Mouse (Mus musculus) kidney, embryonic 16.5 days (tissue): ENCODE results near the gene Mcm2. TPM values are rescaled to one million over a fixed set of nuclear protein-coding genes. Genes with fewer than 3 reads are reported as not detected.

Experiments used
- ATAC-seq: fragments of 200-750 bp; cut with Nextera tagmentation; 2 replicates; pipeline ENCODE4 v1.8.0; 2017; ENCODE audit warnings: moderate TSS enrichment; ENCODE audit not compliant: low FRiP score, low TSS enrichment
- H3K27ac ChIP-seq: fragments of 300-500 bp; sonication (generic); 2 replicates; pipeline ENCODE4 v1.5.1; 2014; ENCODE audit warnings: low read length
- H3K27me3 ChIP-seq: fragments of 300-500 bp; sonication (generic); 2 replicates; pipeline ENCODE4 v1.6.1; 2014; ENCODE audit warnings: low read length, control low read depth, mixed read lengths; ENCODE audit not compliant: insufficient read depth
- H3K36me3 ChIP-seq: fragments of 300-500 bp; sonication (generic); 2 replicates; pipeline ENCODE4 v1.6.1; 2014; ENCODE audit warnings: low read length, control low read depth, mixed read lengths; ENCODE audit not compliant: insufficient read depth
- H3K4me1 ChIP-seq: fragments of 300-500 bp; sonication (generic); 2 replicates; pipeline ENCODE4 v1.6.1; 2014; ENCODE audit warnings: low read length, control low read depth, mixed read lengths; ENCODE audit not compliant: insufficient read depth
- H3K4me2 ChIP-seq: fragments of 300-500 bp; sonication (generic); replicated peaks from 2 replicates; pipeline ENCODE4 v1.6.1; 2014; ENCODE audit warnings: low read depth, low read length
- H3K4me3 ChIP-seq: fragments of 300-500 bp; sonication (generic); 2 replicates; pipeline ENCODE4 v1.5.1; 2014; ENCODE audit warnings: mild to moderate bottlenecking, low read length
- H3K9ac ChIP-seq: fragments of 300-500 bp; sonication (generic); replicated peaks from 2 replicates; pipeline ENCODE4 v1.6.1; 2014; ENCODE audit warnings: low read length
- H3K9me3 ChIP-seq: fragments of 300-500 bp; sonication (generic); 2 replicates; pipeline ENCODE4 v1.6.1; 2016; ENCODE audit warnings: low read length, control low read depth
- WGBS: fragments of 180-500 bp; shearing (Covaris S2); extraction: QIAGEN DNeasy Blood & Tissue Kit; methylation state at CpG from one replicate; pipeline ENCODE4 v1.1.7; 2014; 5-methylcytosine and 5-hydroxymethylcytosine counted together
- polyA plus RNA-seq: library from polyadenylated mRNA; unstranded; fragments of >200 nt; fragmentation: Nextera tagmentation; extraction: Ambion mirVana; gene quantifications from 2 replicates; pipeline ENCODE4 v1.2.1, GENCODE M21; 2015

Mcm2 gene
- polyA plus RNA-seq, 1 experiment from 2014 or later: 151 TPM

- Histone ChIP-seq H3K9ac (peak overlapping the region; percentile 56), H3K9me3 (no peaks in the 10 kb centered on the region), H3K4me2 (peak overlapping the region; percentile 78), H3K4me3 (peak overlapping the region; percentile 80; the same call in 1 of the 2 replicates), H3K36me3 (peaks cover 14% of the 10 kb centered on the region), H3K27ac (no peak overlapping the region), H3K4me1 (peaks cover 35% of the 10 kb centered on the region), H3K27me3 (no peaks in the 10 kb centered on the region)
- 59% methylated on average over 4 of the region's 4 CpGs for WGBS
- no peak for ATAC-seq
Observed at GRCm38 (mm10) chr6:88899086-88899485, 506 bp upstream of the Mcm2 start.

GRCm38 (mm10) chr6:88897246-88897645, 1.3 kb downstream of the Mcm2 start:
- no peaks in the 10 kb centered on the region for H3K9me3 ChIP-seq
- WGBS: 32% methylated on average over 7 of the region's 7 CpGs
- peak overlapping the region; percentile 80 for H3K4me3 ChIP-seq
- H3K9ac ChIP-seq: peak overlapping the region; percentile 61
- no peak overlapping the region for H3K27ac ChIP-seq
- H3K36me3 ChIP-seq: peaks cover 29% of the 10 kb centered on the region
- no peaks in the 10 kb centered on the region for H3K27me3 ChIP-seq
- no peak for ATAC-seq
- H3K4me2 ChIP-seq: peak overlapping the region; percentile 78
- peaks cover 22% of the 10 kb centered on the region for H3K4me1 ChIP-seq

GRCm38 (mm10) chr6:88895943-88896342, 2.6 kb downstream of the Mcm2 start:
- H3K36me3 ChIP-seq: peaks cover 42% of the 10 kb centered on the region

GRCm38 (mm10) chr6:88893559-88893958, 5.0 kb downstream of the Mcm2 start:
- no peak for ATAC-seq
- Histone ChIP-seq H3K4me1 (peaks cover 15% of the 10 kb centered on the region), H3K4me3 (no peak overlapping the region), H3K9ac (no peak overlapping the region), H3K4me2 (no peak overlapping the region), H3K36me3 (peaks cover 66% of the 10 kb centered on the region), H3K27me3 (no peaks in the 10 kb centered on the region), H3K9me3 (no peaks in the 10 kb centered on the region), H3K27ac (no peak overlapping the region)
- WGBS: 60% methylated on average over 5 of the region's 5 CpGs

More at GRCm38 (mm10) chr6:88895943-88896342, 2.6 kb downstream of the Mcm2 start:
- Histone ChIP-seq H3K27ac (no peak overlapping the region), H3K9me3 (no peaks in the 10 kb centered on the region), H3K4me3 (no peak overlapping the region; the same call in 1 of the 2 replicates), H3K9ac (no peak overlapping the region), H3K4me2 (no peak overlapping the region), H3K4me1 (peaks cover 17% of the 10 kb centered on the region), H3K27me3 (no peaks in the 10 kb centered on the region)
- ATAC-seq: no peak
- 87% methylated on average over 6 of the region's 6 CpGs for WGBS

- ATAC-seq: no peak
- no peak overlapping the region for H3K4me2 ChIP-seq
- H3K9me3 ChIP-seq: no peaks in the 10 kb centered on the region
- H3K36me3 ChIP-seq: peaks cover 86% of the 10 kb centered on the region
- H3K4me3 ChIP-seq: no peak overlapping the region
- H3K27ac ChIP-seq: no peak overlapping the region
- no peaks in the 10 kb centered on the region for H3K4me1 ChIP-seq
- H3K27me3 ChIP-seq: no peaks in the 10 kb centered on the region
- 87% methylated on average over 7 of the region's 7 CpGs for WGBS
- H3K9ac ChIP-seq: no peak overlapping the region
Observed at GRCm38 (mm10) chr6:88890832-88891231, 7.7 kb downstream of the Mcm2 start.

GRCm38 (mm10) chr6:88889410-88890042, 9.1 kb downstream of the Mcm2 start:
- no peak overlapping the region for H3K9ac ChIP-seq
- no peaks in the 10 kb centered on the region for H3K9me3 ChIP-seq
- no peak overlapping the region for H3K4me2 ChIP-seq
- 88% methylated on average over 13 of the region's 13 CpGs for WGBS
- H3K4me1 ChIP-seq: no peaks in the 10 kb centered on the region
- ATAC-seq: no peak
- no peak overlapping the region for H3K4me3 ChIP-seq
- H3K27me3 ChIP-seq: no peaks in the 10 kb centered on the region
- no peak overlapping the region for H3K27ac ChIP-seq
- peaks cover 96% of the 10 kb centered on the region for H3K36me3 ChIP-seq

- Histone ChIP-seq H3K4me1 (no peaks in the 10 kb centered on the region), H3K27ac (no peak overlapping the region), H3K4me3 (no peak overlapping the region), H3K36me3 (peaks cover 93% of the 10 kb centered on the region), H3K27me3 (no peaks in the 10 kb centered on the region), H3K9ac (no peak overlapping the region), H3K9me3 (no peaks in the 10 kb centered on the region), H3K4me2 (no peak overlapping the region)
- ATAC-seq: no peak
- WGBS: 91% methylated on average over 2 of the region's 2 CpGs
Observed at GRCm38 (mm10) chr6:88886417-88886967, 12.1 kb downstream of the Mcm2 start.

GRCm38 (mm10) chr6:88885644-88886416, 12.8 kb downstream of the Mcm2 start:
- Histone ChIP-seq H3K9me3 (no peaks in the 10 kb centered on the region), H3K4me1 (no peaks in the 10 kb centered on the region), H3K9ac (no peak overlapping the region), H3K27me3 (no peaks in the 10 kb centered on the region), H3K27ac (no peak overlapping the region), H3K4me2 (no peak overlapping the region), H3K36me3 (peaks cover 88% of the 10 kb centered on the region), H3K4me3 (no peak overlapping the region)
- 94% methylated on average over 12 of the region's 12 CpGs for WGBS
- no peak for ATAC-seq

GRCm38 (mm10) chr6:88884690-88885089, 13.9 kb downstream of the Mcm2 start:
- Histone ChIP-seq H3K27ac (no peak overlapping the region), H3K4me2 (no peak overlapping the region), H3K4me3 (no peak overlapping the region), H3K36me3 (peaks cover 81% of the 10 kb centered on the region), H3K9me3 (no peaks in the 10 kb centered on the region), H3K4me1 (no peaks in the 10 kb centered on the region), H3K9ac (no peak overlapping the region), H3K27me3 (no peaks in the 10 kb centered on the region)
- 95% methylated on average over 17 of the region's 17 CpGs for WGBS
- no peak for ATAC-seq

- Histone ChIP-seq H3K4me1 (no peaks in the 10 kb centered on the region), H3K9me3 (no peaks in the 10 kb centered on the region), H3K4me2 (no peak overlapping the region), H3K27ac (no peak overlapping the region), H3K4me3 (no peak overlapping the region), H3K9ac (no peak overlapping the region), H3K27me3 (no peaks in the 10 kb centered on the region), H3K36me3 (peaks cover 76% of the 10 kb centered on the region)
- ATAC-seq: no peak
- 94% methylated on average over 10 of the region's 10 CpGs for WGBS
Observed at GRCm38 (mm10) chr6:88884195-88884594, 14.4 kb downstream of the Mcm2 start.
